Mouse (Mus musculus) lung, embryonic 16.5 days (tissue): ENCODE data around the gene Rgmb. TPM values are rescaled to one million over a fixed set of nuclear protein-coding genes. Genes with fewer than 3 reads are reported as not detected.
A peak's percentile ranks its signal among the peaks of the same experiment; 100 is the strongest.

Experiments used
- ATAC-seq: fragments of 200-750 bp; cut with Nextera tagmentation; 2 replicates; pipeline ENCODE4 v1.8.0; 2017; ENCODE audit warnings: low read depth, mild to moderate bottlenecking, moderate library complexity
- H3K27ac ChIP-seq: fragments of 300-500 bp; sonication (generic); 2 replicates; pipeline ENCODE4 v1.5.1; 2014; ENCODE audit warnings: mild to moderate bottlenecking, control low read depth, low read length
- H3K27me3 ChIP-seq: fragments of 300-500 bp; sonication (generic); 2 replicates; pipeline ENCODE4 v1.6.1; 2014; ENCODE audit warnings: low read depth, low read length, mixed read lengths; ENCODE audit not compliant: control insufficient read depth, insufficient read depth
- H3K36me3 ChIP-seq: fragments of 300-500 bp; sonication (generic); 2 replicates; pipeline ENCODE4 v1.6.1; 2014; ENCODE audit warnings: low read length; ENCODE audit not compliant: control insufficient read depth, insufficient read depth
- H3K4me1 ChIP-seq: fragments of 300-500 bp; sonication (generic); replicated peaks from 2 replicates; pipeline ENCODE4 v1.6.1; 2014; ENCODE audit warnings: low read length, mixed read lengths; ENCODE audit not compliant: control insufficient read depth, insufficient read depth
- H3K4me2 ChIP-seq: fragments of 300-500 bp; sonication (generic); 2 replicates; pipeline ENCODE4 v1.6.1; 2014; ENCODE audit warnings: low read depth, low read length, control low read depth
- H3K4me3 ChIP-seq: fragments of 300-500 bp; sonication (generic); 2 replicates; pipeline ENCODE4 v1.5.1; 2014; ENCODE audit warnings: mild to moderate bottlenecking, low read length, control low read depth
- H3K9ac ChIP-seq: fragments of 300-500 bp; sonication (generic); 2 replicates; pipeline ENCODE4 v1.6.1; 2014; ENCODE audit warnings: low read length, control low read depth
- H3K9me3 ChIP-seq: fragments of 300-500 bp; sonication (generic); 2 replicates; pipeline ENCODE4 v1.6.1; 2016; ENCODE audit warnings: low read length; ENCODE audit not compliant: control insufficient read depth
- WGBS: fragments of 180-500 bp; shearing (Covaris S2); extraction: QIAGEN DNeasy Blood & Tissue Kit; methylation state at CpG from one replicate; pipeline ENCODE4 v1.1.7; 2014; 5-methylcytosine and 5-hydroxymethylcytosine counted together
- polyA plus RNA-seq: library from polyadenylated mRNA; unstranded; fragments of >200 nt; fragmentation: Nextera tagmentation; extraction: Ambion mirVana; gene quantifications from 2 replicates; pipeline ENCODE4 v1.2.1, GENCODE M21; 2015

Rgmb gene
- polyA plus RNA-seq, 1 experiment from 2014 or later = 12.4 TPM

DNA sequence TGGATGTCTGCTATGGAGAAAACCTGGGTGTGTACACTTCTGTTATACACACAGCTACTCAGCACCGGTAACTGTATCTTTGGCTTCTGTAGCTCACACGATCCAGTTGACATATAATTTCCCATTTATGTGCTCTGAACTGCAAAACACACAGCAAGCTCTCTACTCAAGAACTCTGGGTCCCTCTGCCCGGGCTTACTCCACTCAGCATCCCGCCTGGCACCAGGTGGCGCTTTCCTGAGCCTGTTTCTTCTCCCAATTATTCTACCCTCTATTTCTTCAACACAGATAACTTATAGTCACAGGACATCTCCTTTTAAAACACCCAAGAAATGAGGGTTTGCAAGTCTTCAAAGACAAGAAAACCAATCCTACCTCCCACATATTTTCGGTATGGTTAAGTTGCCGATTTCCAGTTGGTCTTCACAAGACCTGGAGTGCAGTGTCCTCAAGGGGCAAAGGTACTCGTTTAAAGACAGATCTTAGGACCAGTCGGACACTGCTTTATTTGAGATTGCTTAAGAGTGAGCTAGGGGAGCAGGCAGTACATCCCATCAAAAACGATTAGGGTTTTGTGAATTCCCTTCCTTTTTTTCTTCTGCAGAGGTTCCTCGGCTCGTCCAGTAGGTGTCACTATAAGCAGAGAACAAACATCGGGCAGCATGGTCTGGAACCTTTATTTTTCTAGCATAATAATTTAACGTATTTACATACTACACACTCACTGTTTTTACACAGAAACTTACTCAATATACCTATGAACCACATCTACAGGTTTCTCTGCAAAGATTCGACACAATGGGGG lies 26.6 kb downstream of the Rgmb start:
- Histone ChIP-seq H3K4me2 (no peak overlapping the region), H3K36me3 (peaks cover 9% of the 10 kb centered on the region), H3K27ac (no peak overlapping the region), H3K27me3 (no peaks in the 10 kb centered on the region), H3K4me1 (peaks cover 14% of the 10 kb centered on the region), H3K9ac (no peak overlapping the region), H3K4me3 (no peak overlapping the region), H3K9me3 (no peaks in the 10 kb centered on the region)
- ATAC-seq = peak; percentile 30; the same call in 1 of the 2 replicates
- WGBS = 48% methylated on average over 15 of the region's 15 CpGs

DNA sequence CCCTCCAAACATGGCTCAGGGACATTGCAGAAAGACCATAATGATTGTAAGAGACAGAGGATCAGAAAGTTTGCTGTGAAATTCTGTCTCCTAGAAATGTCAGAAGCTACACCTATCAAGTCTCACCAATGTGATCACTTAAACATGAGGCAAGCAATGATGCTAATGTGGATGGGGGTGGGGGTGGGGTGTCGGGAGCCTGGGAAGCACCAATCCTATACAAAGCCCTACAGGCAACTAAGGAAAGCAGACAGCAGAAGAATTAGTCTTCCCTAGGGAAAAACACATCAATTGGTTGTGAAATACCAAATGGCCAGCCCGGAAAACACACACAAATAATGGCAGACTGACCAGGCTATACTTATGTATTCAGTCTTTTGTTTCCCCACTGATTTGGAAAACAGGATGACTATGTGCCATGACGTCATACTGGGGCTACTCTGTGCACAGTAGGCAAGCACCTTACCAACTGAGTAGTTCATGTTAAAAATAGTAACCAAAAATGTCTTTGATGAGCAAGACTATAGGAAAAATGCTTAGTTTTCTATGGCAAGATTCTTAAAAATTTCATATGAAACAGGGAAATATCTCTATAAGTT lies 31.5 kb downstream of the Rgmb start:
- H3K27me3 ChIP-seq = no peaks in the 10 kb centered on the region
- H3K4me2 ChIP-seq = no peak overlapping the region
- H3K27ac ChIP-seq = no peak overlapping the region
- H3K4me1 ChIP-seq = no peaks in the 10 kb centered on the region
- ATAC-seq = no peak
- H3K9ac ChIP-seq = no peak overlapping the region
- H3K9me3 ChIP-seq = no peaks in the 10 kb centered on the region
- WGBS = 70% methylated on average over 3 of the region's 3 CpGs
- H3K4me3 ChIP-seq = no peak overlapping the region
- H3K36me3 ChIP-seq = no peaks in the 10 kb centered on the region

DNA sequence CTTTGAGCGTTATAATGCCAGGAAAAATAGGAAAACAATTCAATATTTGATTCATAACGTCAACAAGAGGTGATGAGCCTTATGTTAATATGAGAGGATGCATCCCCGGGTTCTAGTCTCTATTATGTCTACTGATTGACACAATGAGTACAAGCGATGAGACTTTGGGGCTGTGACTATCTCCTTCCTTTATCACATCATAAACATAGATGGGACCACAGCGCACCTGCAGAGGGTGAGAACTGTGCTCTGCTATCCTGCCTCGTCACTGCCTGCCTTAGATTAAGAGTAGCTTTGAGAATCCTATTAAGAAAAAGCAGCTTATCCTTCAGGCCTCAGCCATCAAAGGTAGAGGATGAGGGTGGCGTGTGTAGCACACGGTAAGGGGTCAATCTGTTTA lies 40.1 kb downstream of the Rgmb start:
- no peak for ATAC-seq
- Histone ChIP-seq H3K9ac (no peak overlapping the region), H3K36me3 (no peaks in the 10 kb centered on the region), H3K4me2 (no peak overlapping the region), H3K4me3 (no peak overlapping the region), H3K27me3 (no peaks in the 10 kb centered on the region), H3K9me3 (no peaks in the 10 kb centered on the region), H3K27ac (no peak overlapping the region), H3K4me1 (no peaks in the 10 kb centered on the region)
- WGBS = 85% methylated on average over 8 of the region's 8 CpGs

DNA sequence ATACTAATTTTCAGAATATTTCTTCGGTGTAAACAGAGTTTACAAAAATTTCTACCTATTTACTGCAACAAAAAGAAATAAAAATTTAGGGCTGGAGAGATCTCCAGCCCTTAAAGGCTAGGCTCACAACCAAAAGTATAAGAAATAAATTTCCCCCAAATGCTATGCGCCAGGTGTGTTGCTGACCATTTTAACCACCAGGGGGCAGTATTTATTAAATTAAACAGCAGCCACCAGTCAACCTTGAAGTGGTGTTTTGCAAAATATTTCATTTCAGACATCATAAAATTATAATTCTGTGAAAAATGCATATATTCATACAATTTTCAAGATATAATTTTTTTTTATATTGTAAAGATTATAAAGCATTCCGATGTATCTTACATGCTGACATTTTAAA lies 43.8 kb downstream of the Rgmb start:
- H3K4me1 ChIP-seq = no peaks in the 10 kb centered on the region
- no peak overlapping the region for H3K9ac ChIP-seq
- H3K27ac ChIP-seq = no peak overlapping the region
- H3K27me3 ChIP-seq = no peaks in the 10 kb centered on the region
- no peaks in the 10 kb centered on the region for H3K9me3 ChIP-seq
- WGBS = 25% methylated on average over 3 of the region's 3 CpGs
- H3K4me2 ChIP-seq = no peak overlapping the region
- H3K4me3 ChIP-seq = no peak overlapping the region
- no peak for ATAC-seq
- H3K36me3 ChIP-seq = no peaks in the 10 kb centered on the region

DNA sequence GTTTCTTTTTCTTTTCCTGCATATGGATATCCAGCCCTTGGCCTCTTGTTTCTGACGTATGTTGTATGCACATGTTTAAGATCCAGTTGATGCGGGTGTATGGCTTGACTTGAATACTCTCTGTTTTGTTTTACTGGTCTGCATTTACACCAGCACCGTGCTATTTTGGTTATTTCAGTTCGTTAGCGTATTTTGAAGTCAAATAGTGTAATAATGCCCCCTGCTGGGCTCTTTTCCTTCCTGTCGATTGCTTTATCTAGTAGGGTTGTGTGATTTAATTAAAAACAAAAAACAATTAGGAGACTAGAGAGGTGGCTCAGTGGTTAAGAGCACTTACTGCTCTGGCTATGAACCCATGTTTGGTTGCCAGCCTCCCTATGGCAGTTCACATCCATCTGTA lies 52.9 kb downstream of the Rgmb start:
- Histone ChIP-seq H3K27me3 (no peaks in the 10 kb centered on the region), H3K36me3 (no peaks in the 10 kb centered on the region), H3K9ac (no peak overlapping the region), H3K4me1 (no peaks in the 10 kb centered on the region), H3K9me3 (no peaks in the 10 kb centered on the region), H3K4me3 (no peak overlapping the region), H3K27ac (no peak overlapping the region), H3K4me2 (no peak overlapping the region)
- WGBS = 77% methylated on average over 6 of the region's 6 CpGs
- no peak for ATAC-seq

DNA sequence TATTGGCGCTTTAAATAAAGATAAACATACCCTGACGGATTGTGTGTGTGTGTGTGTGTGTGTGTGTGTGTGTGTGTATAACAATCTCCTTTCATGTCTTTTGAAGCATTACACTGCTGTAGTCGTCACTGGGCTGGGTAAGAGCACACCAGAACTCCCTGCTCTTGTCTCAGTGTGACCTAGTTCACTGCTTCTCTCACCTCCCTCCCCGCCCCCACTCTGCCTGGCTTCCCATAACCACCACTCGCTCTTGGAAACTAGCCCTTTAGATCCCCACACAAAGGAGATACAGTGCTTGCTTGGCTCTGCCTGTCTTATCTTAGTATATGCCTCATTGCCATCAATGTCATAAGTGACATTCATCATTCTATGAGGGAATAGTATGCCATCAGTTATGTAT lies 54.5 kb downstream of the Rgmb start:
- peaks cover 2% of the 10 kb centered on the region for H3K36me3 ChIP-seq
- WGBS = 56% methylated on average over 5 of the region's 5 CpGs
- no peaks in the 10 kb centered on the region for H3K4me1 ChIP-seq
- no peaks in the 10 kb centered on the region for H3K9me3 ChIP-seq
- no peak overlapping the region for H3K4me3 ChIP-seq
- no peak overlapping the region for H3K4me2 ChIP-seq
- H3K27me3 ChIP-seq = no peaks in the 10 kb centered on the region
- H3K9ac ChIP-seq = no peak overlapping the region
- no peak overlapping the region for H3K27ac ChIP-seq
- no peak for ATAC-seq

DNA sequence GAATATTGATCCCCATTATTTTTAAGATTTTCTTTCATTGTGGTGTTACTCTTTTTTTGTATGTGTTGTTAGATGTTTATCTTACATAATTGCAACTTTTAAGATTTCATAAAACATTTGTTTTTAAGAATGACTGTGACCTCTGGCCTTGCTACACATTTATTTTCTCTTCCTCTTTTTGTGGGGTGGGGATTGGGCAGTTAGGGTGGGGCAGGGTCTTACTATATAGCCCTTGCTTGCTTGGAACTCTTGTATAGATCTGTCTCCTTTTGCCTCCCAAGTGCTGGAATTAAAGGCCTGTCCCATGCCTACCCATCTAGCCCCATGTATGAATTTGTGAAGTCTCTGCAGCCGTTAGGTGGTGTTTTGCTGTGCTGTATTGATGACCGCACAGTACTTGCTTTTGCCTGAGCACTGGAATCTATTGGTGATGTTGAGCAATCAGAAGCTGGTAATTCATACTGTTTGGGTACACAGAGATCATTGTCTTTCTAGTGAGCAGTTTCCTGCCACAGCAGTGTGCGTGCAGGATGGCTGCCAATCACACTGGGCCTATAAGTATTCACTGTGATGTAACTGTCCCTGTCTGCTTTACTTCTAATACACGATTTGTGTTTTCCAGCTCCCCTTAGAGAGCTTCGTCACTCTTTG lies 56.1 kb downstream of the Rgmb start:
- Histone ChIP-seq H3K36me3 (peaks cover 13% of the 10 kb centered on the region), H3K4me1 (no peaks in the 10 kb centered on the region), H3K4me3 (no peak overlapping the region), H3K9ac (no peak overlapping the region), H3K27me3 (no peaks in the 10 kb centered on the region), H3K9me3 (no peaks in the 10 kb centered on the region), H3K4me2 (no peak overlapping the region), H3K27ac (no peak overlapping the region)
- WGBS = 79% methylated on average over 5 of the region's 5 CpGs
- ATAC-seq = no peak

DNA sequence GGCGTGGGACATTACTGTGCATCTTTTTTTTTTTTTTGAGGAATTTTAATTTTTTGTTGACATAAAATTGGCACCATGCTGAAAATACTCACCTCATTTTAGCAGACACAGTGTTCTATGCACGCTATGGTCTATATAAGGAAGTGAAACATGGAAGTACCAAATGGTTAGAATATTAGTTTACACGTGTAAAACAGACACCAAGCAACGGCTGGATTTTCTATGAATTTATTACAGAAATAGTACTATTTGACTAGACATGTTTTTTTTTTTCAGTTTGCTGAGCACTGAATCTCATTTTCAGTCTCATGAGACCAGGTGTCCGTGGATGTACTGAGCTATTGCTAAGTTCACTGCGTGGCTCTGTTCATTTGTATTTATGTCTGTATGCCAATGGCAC lies 56.9 kb downstream of the Rgmb start:
- H3K36me3 ChIP-seq = peaks cover 17% of the 10 kb centered on the region
- no peaks in the 10 kb centered on the region for H3K27me3 ChIP-seq
- H3K4me3 ChIP-seq = no peak overlapping the region
- H3K4me2 ChIP-seq = no peak overlapping the region
- H3K4me1 ChIP-seq = no peaks in the 10 kb centered on the region
- no peak overlapping the region for H3K9ac ChIP-seq
- ATAC-seq = no peak
- 64% methylated on average over 6 of the region's 6 CpGs for WGBS
- no peak overlapping the region for H3K27ac ChIP-seq
- no peaks in the 10 kb centered on the region for H3K9me3 ChIP-seq

DNA sequence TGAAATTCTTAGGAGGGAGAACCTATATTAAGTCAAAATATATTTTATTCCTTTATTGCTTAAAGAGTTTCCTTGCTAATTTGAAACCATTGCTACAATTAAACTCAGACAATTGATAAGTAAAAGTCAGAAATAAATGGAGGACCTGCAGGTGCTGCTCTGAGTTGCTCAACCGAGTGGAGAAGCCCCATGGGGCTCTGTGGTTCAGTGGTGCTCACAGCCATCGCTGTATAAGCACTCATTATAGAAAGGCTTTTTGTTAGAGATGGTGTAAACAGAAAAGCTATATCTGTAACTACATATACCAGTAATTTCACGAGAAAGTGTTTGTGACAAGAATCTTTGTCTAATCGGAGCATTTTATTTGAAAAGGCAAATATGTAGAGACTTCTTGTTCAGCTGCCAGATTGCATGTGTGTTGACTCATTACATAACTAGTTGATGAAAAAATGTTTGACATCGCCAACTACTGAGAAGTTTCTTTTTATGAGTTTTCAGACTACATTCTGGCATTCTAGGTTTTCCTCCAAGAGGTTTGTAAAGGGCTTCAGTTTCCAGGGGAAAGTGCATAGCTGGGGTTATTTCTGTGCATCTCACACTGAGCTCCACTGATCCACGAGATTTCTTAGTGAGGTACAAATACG lies 61.6 kb downstream of the Rgmb start:
- no peak overlapping the region for H3K4me3 ChIP-seq
- WGBS = 61% methylated on average over 7 of the region's 7 CpGs
- no peaks in the 10 kb centered on the region for H3K9me3 ChIP-seq
- ATAC-seq = no peak
- no peaks in the 10 kb centered on the region for H3K4me1 ChIP-seq
- peaks cover 37% of the 10 kb centered on the region for H3K36me3 ChIP-seq
- H3K9ac ChIP-seq = no peak overlapping the region
- no peaks in the 10 kb centered on the region for H3K27me3 ChIP-seq
- H3K27ac ChIP-seq = no peak overlapping the region
- no peak overlapping the region for H3K4me2 ChIP-seq
